Mouse (Mus musculus): Measurements from ENCODE around the gene Fam83f.

DNA sequence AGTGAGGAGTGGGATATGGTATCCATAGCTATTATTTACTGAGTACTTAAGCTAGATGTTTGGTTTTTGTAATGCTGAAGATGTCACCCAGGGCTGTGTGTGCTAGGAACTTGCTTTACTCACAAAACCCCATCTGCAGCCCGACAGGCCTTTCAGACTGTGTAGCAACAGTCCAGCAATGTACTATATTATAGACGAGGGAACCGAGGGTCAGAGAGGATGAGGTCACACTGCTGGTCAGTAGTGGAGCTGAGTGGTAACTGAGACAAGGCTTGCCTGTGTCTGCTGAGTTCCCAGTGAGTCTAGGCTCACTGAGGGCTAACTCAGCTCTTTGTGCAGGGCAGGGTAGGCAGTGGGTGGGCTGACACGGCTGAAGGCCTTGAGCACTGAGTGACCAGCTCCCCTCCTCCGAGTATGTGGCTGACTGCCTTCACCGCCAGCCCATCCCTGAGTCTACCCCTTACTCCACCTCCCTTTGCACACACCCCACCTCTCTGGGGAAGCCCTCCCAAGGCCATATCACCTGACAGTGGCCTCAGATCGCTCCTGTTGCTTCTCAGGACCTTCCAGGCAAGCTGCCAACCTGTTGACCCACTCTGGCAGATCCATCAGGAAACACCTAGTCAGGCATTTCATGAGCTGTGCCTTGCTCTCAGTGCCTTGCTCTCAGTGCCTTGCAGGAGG is 8.8 kb downstream of the Fam83f start:
- TF ChIP-seq CTCF (conservative IDR thresholded peaks at IDR 0.05; ENCODE audit: low read length): no peak
- TF ChIP-seq NANOG (IDR thresholded peaks at IDR 0.05; ENCODE audit: borderline replicate concordance, low read length): no peak
